Mouse (Mus musculus) cerebellum, postnatal 25 days (tissue): ENCODE measurements at regions not wholly inside any gene's neighbourhood (a gene's known extent, or its start where the extent isn't known, plus 50 kb on each side); places are given as distances from the start of the nearest gene placed in this dataset.

ENCODE experiments used
- DNase-seq, 2 experiments: peaks; one replicate each; pipeline ENCODE4 v3.0.0; 2021; ENCODE audit warnings: mixed read lengths in 2 of 2

DNA sequence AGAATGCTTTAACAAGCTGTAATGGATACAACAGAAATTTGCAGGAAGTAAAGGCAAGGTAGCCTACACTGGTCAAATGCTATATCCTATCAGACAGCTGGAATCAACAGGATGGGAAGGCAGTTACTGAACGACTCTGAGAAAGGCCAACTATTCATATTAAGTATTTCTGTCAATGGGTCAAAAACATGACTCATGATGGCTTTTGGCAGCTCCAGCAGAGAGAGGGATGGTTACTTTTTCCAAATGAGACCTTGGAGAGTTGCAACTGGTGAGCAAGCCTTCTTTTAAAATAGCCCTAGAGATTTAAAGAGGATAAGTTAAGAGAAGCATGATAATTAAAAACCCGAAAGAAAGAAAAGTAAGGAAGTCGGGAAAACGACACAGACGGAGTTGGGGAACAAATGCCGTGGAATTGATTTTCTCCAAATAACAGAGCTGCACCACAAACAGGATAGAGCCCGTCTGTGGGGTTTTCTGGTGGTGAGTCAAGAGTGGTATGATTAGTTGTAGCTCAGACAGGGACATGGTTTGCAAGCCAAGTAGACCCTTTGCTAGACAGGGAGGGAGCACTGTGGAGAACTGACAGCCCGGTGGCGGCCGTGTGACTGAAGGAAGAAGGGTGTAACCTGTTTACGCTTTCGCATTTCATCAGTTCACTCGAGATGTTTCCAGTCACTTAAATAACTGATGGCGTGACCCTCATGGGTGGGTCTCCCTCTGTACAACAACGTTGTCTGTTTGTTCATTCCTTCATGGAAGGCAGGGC is 3638.1 kb upstream of the Gm7489 start:
- DNase-seq = no peak

DNA sequence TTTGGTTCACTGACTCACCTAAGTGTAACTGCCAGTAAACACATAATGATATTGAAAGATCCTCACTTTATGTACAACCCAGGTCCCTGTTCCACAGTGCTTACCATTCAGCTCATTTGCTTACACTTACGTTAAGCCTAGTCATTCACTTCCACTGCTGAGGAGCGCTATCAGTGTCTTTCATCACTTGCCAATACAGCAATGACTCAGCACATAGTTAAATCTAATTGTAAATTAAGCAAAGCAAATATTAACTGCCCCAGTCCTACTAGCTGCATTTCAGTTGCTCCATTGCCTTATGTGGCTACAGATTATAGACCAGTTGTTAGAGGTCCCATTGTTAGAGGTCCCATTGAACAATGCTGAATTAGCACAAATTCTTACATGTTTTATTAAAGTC is 3624.6 kb upstream of the Gm7489 start:
- no peak for DNase-seq

DNA sequence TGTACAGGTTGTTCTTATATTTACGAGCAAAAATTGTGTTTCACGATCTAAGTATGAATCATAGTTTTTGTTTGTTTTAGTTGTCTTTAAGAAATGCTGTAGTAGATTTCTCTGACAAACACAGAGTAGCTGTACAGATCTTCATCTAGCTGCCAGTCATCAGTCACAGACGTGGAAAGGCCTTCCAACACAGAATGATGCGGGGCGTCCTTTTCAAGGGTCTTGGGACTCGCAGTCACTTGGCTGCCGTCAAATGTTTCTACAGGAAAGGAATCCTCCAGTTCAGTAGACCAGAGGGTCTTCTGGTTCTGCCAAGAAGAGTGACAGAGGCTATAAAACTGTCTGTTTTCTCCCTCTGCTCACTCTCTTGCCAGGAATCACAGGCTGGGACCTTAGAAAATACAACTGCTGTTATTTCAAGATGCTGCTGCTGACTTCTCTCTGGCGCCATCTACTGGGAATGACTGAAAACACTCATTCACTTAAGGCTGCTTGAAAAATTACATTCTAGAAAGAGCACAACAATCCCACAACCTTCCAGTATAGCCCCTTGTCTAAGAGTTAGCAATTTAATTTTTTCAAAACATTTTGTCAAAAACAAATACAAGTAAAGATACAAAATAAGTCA is 3623.3 kb upstream of the Gm7489 start:
- DNase-seq = peak; percentile 35 to 65

DNA sequence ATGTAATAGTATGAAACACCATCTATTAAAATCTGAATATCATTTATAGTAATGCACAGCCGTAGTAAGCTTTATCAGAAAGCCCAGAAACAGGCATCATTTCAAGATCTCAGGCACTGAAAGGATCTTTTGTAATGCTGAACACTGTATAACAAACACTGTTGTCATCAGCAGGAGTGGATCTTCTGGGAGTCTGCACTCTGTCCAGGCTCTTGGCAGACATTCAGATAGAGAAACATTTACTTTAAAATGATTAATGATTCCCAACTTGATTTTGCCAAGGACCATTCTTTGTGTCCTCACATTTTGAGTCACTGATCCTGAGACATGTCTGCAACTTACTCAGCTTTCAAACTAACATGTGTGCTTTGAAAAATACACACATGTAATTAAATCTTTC is 3617.2 kb upstream of the Gm7489 start:
- DNase-seq = no peak

DNA sequence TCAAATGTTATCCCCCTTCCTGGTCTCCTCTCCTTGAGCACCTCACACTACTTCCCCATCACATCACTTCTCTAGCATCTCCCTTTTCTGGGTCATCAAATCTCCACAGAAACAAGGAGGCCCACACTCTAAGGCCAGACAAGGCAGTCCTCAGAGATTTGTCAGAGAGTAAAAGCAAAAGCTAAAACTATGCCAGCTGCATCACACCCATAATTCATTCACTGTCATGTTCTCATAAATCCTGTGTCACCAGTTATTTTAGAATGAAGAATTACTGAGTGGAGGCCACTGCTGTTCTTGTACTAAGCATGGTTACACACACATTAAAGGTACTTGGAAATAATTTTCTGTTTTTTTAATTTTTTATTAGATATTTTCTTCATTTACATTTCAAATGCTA is 3613.1 kb upstream of the Gm7489 start:
- DNase-seq = no peak

DNA sequence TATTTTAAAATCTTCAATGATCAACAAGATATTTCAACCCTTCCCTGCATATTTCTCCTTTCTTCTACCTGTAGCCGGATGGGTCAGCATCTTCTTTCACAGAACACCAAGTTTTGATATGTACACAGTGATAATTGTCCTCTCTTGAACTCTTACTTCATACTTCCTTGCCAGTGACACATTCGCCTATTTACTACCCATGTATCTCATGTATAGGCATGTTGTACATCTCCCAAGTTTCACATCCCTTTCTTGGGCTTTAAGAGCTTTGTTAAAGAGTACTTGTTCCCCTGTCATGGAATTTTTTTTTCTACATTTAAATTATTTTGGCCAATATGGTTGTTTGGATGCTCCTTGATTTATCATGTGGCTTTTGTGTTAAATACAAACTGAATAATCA is 3602.1 kb upstream of the Gm7489 start:
- DNase-seq = no peak

DNA sequence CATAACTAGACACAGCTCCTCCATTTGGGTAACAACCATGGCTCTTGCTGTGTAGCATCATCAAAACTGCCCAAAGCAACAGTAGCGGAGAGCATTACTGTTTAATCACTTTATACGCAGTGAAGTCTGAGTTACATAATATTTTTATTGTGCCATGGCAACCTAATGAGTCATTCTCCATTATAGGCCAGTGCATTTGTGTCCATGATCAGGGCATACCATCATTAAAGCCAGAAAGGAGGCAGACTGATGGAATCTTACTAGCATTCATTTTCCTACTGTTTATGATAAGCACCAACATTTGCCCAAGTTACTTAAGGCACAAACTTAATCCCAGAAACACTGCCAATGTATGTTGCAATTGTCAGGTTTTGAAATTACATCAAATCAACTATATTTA is 3601.2 kb upstream of the Gm7489 start:
- DNase-seq = no peak

DNA sequence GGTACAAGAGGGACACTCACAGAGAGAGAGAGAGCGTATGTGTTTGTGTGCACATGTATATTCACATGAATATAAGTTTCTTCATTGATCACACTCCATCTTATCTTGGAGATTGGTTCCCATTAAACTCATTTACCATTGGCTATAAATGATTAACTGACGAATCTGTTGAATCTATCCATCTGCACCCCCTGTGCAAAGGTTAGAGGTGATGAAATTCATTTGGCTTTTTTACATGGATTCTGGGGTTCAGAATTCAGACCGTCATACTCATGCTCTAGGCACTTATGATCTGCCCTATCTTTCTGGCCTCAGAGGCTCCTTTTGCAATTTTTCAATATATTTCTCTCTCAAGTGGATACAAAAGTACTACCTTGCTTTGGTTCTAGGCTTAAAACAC is 3582.9 kb upstream of the Gm7489 start:
- no peak for DNase-seq

DNA sequence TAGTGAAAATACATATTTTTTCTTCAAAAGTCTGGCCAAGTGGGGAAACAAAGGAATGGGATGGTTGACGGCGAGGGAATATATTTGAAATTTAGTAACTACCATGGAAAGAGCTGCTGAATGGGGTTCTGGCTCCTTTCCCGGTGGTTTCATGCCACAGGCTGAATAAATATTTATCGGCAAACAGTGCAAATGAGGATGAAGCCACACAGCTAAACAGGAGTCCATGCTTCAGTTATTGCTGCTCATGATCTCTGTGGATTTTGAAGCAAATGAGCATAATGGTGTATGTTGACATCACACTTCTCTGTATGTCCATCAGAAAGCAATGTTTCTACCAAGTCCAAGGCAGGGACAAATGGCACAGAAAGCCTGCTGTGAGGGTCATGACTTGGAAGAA is 3580.6 kb upstream of the Gm7489 start:
- peak in 1 of 2 experiments; percentile 4 for DNase-seq

DNA sequence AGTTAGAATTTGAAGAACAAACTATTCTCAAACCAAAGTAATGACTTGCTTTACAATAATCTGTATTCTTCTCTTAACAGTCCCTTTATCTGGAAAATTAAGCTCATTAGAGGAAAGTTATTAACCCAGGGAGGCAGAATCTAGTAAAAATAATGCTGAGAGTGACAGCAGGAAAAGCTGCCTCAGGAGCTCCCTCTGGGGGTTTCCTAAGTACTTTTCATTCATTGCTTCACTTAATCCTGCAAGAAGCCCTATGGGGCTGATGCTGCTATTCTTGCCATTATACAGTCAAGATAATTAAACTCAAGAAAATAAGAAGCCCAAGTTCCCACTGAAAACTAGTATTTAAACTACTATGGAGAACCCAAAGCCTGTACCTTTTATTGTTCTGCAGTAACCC is 3563.9 kb upstream of the Gm7489 start:
- no peak for DNase-seq

DNA sequence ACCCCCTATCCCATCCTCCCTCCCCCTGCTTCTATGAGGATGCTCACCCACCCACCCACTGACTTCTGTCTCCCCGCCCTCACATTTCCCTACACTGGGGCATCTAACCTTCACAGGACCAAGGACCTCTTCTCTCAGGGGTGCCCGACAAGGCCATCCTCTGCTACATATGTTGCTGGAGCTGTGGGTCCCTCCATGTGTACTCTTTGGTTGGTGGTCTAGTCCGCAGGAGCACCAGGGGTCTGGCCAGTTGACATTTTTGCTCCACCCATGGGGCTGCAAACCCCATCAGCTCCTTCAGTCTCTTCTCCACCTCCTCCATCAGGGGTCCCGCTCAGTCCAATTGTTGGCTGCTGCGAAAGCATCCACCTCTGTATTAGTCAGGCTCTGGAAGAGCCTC is 3539.2 kb upstream of the Gm7489 start:
- no peak for DNase-seq

DNA sequence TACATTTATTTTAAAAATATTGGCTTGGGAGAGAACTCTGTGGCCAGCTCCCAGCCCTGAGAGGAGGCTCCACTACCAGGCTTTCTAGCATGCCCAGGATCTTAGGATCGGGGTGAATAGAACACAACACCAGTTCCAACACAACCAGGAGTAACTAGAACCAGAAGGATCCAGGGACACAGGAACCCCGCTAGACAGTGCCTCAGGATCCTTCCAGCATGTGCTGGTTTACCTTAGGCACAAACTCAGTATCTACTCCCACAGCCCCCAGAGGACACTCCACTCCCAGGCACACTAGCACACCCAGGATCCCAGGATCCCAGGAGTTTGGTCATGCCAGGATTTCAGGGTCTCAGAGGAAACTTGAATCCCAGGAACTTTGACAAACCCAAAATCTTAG is 3537.8 kb upstream of the Gm7489 start:
- no peak for DNase-seq

DNA sequence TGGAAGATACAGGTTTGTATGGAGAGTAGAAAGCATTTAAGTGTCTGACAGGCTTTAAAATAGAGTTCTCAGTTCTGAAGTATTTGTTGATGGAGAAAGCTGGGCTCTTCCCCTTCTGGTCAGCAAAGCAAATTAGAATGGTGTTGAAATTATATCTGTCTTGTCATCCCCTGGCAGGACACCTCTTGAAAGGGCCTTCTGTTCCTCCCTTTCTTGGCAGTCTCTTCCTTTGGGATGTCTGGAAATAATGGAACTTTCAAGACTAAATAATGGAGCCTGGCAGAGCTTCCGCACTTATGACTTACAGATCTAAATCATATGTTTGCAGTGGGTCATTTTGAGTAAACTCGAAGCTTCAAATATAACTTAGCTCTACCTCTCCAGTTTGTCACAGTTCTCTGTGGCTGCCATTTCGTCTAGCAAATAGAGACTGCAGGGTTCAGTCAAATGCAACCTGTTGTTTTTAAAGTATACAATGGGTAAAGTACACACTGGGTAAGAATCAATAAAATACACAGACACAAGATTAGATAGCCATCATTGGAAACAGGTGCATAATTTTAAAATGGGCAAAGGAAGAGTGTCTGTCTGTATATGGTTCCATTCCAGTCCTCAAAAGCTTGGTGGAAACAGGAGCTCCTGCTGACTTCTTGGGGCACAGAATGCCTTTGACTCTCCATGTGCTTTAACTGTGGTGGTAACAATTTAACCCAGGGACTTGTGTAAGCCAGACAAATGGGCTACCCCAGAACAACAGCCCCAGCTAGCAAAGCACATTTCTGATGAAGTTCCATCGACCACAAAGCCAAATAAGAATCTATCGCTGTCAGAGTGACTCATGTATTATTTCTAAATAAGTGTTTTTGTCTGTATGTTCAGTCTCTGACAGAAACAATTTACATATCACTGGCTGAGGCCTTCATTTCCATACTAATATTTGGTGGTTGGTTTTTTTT is 3524.4 kb upstream of the Gm7489 start:
- no peak for DNase-seq

DNA sequence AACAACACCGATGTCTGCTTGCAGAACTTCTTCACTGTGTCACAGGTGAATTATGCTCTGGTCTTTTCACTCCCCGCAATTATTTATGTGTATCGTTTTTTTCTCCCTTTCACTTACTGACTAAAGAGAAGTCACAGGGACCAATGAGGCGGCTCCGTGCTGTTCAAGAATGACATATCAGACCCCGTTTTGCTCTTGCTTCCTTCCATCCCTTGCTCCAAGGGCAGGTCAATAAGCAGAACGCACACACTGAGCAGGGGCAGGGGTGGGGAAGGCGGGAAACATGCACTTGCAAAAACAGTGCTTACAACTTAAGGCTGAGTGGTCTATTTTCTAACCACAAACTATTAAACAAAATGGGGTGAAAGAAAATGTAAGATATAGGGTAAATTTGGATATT is 3523.4 kb upstream of the Gm7489 start:
- no peak for DNase-seq

DNA sequence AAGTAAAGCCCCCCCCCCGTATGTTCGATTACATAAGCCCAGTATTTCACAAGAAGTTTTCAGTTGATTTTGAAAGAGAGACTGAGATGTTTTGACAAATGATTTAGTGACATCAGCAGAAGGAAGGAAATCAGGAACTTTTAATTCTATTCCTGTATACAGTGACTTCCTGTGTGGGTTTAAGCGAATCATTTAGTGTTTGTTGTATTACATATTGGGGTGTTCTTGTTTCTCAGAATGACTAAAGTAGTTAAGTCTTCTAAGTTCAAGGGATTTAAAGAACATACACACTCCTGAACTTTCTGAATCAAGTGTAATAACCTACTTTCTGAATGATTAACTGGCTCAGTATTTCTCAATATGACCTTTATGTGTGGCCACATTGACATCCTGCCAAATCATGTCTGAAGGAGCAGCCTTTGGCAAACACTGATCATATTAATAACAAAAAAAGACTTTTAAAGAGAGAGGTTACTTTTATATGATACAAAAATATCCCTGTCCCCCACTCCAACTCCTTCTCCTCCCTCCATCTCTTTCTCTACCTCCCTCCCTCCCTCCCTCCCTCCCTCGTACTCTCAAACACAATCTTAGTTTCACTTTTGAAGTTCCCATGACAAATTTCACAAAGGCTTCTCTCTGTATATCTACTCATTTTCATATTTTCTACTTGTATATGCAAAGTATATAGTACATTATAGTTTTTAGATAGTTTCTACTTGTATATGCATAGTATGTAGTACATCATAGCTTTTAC is 3522.8 kb upstream of the Gm7489 start:
- no peak for DNase-seq

DNA sequence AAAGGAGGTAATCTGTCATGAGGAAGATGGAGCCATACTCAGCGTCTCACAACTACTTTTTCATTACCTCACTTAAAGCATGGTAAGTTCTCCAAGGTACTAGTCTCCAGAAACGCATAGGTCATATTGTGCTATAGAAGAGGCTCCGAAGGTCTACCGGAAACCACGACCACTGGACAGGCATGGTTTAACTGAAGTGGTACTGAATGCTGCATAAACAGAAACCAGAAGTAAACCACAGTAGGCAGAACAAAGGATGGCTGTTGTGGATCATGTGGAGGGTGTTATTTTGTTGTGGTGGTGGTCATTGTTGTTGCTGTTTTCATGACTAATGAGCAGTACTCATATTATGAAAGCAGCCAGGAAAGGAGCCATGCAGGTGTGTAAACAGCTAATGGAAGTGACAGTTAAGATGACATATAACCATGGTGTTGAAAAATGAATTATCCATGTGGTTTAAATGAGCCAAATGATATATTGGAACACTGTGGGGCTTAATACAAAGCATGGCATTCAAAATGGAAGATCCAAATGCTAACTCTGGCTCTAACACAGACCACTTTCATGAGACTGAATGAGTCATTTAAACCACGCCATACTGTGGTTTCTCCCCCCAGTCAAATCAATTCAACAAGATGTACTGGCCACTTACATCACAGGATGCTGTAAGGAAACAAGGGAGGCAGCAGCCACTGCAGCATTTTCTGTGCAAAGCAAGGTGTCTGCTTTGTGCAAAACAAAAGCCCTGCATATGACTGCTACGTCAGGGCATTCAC is 3484.5 kb upstream of the Gm7489 start:
- no peak for DNase-seq

DNA sequence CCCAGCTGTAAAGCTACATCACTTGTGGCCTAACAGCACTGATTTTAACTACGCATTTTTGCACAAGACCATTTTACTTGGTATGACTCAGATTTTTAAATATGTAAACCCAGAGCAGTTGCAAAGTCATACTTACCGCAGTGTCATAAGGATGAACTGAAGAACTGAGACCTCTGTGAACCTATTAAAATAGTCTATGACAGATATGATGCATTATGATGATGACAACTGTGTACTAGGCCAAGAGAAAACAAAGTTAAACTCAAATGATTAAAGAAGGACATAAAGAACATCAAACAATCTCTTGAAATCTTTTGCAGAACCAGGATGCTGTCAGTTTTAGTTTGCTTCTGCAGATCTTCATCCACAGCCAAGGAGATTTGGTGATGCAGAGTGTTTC is 3483.3 kb upstream of the Gm7489 start:
- no peak for DNase-seq

DNA sequence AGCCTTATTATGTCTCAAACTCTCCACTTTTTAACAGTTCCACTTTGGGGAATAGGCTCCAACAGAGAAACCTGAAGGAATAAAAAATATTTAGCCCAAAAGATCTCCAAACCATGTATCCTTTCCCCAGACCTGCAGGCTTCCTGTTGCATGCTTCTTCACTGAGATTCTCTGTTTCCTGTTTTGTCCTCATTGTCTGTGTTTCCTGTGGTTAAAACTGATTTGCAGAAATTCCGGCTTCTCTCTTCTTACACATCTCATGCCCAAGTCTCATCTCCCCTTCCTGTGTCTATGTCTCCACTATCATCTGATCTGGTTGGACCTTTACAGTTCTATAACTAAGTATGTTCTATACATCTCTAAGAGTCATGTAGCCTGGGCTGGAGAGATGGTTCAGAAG is 3482.2 kb upstream of the Gm7489 start:
- DNase-seq = no peak

DNA sequence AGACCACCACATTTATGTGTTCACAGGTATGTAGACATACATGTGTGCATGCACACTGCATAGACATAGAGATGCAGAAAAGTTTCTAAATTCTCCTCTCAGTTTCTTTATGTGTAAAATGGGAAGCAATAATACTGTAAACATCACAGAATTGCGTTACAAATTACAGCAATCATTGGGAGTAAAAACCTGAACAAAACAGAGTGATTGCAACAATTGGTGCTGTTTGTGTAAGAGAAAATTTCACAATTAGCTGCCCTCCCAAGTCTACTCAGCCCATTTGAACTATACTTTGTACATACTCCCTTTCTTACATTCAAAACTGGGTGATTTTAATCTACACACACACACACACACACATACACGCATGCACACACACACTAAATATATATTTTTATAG is 3480.8 kb upstream of the Gm7489 start:
- DNase-seq = no peak

DNA sequence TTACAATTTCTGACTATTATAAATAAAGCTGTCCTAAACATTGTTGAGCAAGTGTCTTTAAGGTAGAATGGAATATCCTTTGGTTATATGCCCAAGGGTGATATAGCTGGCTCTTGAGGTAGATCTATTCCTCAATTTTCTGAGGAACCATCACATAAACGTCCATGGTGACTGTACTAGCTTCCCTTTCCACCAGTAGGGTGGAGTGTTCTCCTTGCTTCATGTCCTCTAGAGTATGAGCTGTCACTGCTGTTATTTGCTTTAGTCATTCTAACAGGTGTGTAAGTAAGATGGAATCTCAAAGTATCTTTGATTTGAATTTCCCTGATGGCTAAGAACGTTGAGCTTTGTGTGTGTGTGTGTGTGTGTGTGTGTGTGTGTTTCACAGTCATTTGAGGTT is 3475.7 kb upstream of the Gm7489 start:
- no peak for DNase-seq

DNA sequence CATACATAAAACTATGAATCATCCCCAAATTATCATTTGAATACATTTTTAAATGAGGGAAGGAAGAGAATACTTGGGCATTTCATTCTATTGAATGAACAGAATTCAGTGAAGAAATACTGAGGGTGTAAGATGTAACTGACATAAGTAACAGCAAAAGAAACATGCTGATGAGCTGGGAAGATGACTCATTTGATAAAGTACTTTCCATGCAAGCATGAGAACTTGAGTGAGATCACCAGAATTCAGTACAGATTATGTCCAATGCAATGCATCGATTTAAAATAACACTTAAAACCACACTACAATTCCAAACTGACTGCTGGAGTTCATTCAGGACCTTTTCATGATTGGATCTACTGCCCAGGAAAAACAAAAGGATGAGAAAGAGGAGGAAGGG is 3467.1 kb upstream of the Gm7489 start:
- no peak for DNase-seq

DNA sequence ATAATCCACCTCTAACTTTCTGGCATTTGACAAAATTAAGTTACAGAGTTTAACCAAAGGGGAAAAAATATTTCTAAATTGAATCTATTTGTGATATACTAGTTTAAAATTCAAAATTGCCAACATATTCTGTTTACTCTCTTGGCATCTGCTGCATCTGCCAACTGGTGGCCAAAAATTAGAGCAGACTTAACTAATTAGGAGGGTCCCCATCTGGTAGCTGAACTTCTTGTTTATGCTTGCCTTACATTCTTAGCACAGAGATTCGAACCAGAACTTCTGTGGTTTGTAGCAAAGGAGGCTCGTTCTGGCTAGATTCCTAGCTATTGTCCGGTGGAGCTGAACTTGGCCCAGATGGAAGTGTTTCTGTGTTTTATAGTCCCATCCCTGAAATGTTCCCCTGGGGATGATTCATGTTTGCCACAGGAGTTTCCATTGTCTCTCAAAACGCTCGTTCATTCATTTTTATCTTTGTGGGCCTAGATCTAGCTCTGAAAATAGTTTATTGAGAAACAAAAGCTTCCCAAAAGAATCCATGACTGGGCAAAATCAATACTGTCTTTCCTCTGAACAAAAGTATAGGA is 3461.5 kb upstream of the Gm7489 start:
- DNase-seq = no peak
